Mouse (Mus musculus) duodenum, adult 2 months (tissue): ENCODE measurements around the gene Map4k5. TPM values are rescaled to one million over a fixed set of nuclear protein-coding genes. Genes with fewer than 3 reads are reported as not detected.

ENCODE experiments used
- polyA plus RNA-seq: library from polyadenylated mRNA; depleted of rRNA; stranded (reverse); fragments of >200 nt; gene quantifications from 2 replicates; pipeline ENCODE4 v1.2.3, GENCODE M21; 2012; ENCODE audit warnings: low replicate concordance; rRNA removed

The Map4k5 gene
- 2.4 and 4.0 TPM in 2 replicates for polyA plus RNA-seq

DNA sequence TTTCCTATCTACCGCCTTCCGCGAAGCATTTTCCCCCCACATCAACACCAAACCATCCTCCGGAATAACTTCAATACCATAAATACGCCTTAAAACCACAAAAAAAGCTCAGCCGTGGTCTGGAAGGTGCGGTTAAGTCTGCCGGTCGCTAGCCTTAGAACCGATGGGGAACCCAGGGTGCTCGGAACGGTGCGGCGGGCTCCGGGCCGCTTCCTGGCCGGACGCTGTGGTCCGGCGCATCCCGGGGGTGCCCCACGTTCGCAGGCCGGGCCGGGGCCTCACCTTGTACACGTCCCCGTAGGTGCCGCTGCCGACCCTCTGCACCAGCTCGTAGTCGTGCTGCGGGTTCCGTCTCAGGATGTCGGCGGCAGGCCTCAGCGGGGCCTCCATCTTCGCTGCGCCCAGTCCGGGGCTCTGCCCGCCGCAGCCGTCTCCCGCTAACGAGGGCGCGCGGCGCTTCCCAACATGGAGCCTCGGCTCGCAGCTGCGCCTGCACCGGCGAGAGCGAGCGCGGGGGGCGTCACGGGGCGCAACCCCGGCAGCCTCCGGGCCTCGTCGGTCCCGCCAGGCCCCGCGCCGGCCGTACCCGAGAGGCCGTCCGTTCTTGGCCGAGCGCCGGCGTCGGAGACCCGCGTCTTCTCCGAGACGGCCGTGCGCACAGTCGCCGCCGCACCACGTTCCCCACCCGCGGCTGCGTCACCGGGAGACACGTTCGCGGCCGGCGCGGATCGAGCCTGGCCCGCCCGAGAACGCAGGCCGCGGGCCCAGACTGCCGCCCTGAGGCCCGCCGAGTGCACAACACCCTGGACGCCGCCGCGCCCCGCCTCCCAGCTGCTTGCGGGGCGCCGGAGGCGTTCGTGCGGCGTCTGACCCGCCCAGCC, at the start of gene Map4k5, which contains the start of gene Atl1:
TSS of gene Map4k5 (minus strand) at position 830 of the 881 bp plus-strand sequence.
TSS of gene Atl1 (plus strand) at position 244 of the 881 bp plus-strand sequence.

DNA sequence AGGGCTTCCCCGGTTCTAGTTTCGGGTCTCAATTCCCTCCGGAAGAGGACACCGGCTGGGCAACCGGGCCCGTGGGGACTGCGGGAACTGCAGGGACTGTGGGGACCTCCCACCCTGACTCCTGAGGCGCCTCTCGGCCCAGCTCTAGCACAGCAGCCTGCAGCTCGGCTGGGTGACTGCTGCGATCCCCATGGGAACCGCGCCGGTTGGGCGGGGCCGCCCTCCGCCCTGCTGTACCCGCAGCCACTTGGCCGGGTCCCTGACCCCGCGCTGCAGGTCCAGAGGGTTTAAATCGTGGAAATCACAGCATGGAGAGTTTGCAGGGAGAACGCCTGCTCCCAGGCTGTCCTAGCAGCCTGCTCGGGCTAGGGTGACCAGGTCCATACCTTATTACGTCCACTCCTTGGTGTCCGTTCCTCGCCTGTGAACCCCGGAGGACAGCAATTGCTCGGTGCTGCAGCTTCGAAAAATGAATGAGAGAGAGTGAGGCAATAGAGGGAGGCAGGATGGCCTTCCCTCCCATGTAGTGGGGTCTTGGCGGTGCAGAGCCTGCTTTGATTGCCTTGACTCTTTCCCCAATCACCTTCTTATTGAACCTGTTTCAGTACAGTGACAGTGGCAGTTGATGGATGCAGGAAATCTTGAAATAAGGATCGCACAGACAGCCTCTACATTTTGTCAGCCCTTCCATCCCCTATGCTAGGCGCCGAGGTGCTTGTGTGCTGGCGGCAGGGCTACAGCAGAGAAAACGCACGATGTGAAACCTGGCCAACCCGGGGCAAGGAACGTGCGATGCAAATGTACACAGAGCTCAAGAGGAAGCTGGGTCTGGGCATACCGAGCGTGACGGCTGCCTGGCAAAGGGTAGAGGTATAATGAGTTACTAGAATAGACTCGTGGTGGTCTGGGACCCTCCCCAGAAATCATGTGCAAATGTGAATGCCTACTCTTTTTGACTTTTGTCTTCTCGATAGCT, 102.2 kb downstream of the Map4k5 start, which contains the start of gene Cdkl1:
TSS of gene Cdkl1 (minus strand) at position 738 of the 976 bp plus-strand sequence.

Other genes with a start within 250 kb of the Map4k5 start
- 5.8 and 6.3 TPM in 2 replicates for gene Sos2, start 211.3 kb downstream of the Map4k5 start, polyA plus RNA-seq
- gene L2hgdh, start 168.3 kb downstream of the Map4k5 start, polyA plus RNA-seq, result 4.1 and 11.2 TPM in 2 replicates
- gene Atp5s, start 168.2 kb downstream of the Map4k5 start, polyA plus RNA-seq, result 7.3 and 9.8 TPM in 2 replicates
- gene Cdkl1, start 101.9 kb downstream of the Map4k5 start, polyA plus RNA-seq, result 0.20 TPM in 1 of 2 replicates, not detected in the other
- gene Atl1, start 586 bp downstream of the Map4k5 start, polyA plus RNA-seq, result 0.21 and 1.1 TPM in 2 replicates
- 1.7 and 2.1 TPM in 2 replicates for gene Sav1, start 93.8 kb upstream of the Map4k5 start, polyA plus RNA-seq
- 1.2 and 2.1 TPM in 2 replicates for gene Nin, start 220.5 kb upstream of the Map4k5 start, polyA plus RNA-seq